Mouse (Mus musculus): ENCODE data around the gene Ldlrad3. TPM values are rescaled to one million over a fixed set of nuclear protein-coding genes. Genes with fewer than 3 reads are reported as not detected.

Gene Ldlrad3
- total RNA-seq (2021): 1 to 10 TPM; 8.9 to 9.9 TPM

DNA sequence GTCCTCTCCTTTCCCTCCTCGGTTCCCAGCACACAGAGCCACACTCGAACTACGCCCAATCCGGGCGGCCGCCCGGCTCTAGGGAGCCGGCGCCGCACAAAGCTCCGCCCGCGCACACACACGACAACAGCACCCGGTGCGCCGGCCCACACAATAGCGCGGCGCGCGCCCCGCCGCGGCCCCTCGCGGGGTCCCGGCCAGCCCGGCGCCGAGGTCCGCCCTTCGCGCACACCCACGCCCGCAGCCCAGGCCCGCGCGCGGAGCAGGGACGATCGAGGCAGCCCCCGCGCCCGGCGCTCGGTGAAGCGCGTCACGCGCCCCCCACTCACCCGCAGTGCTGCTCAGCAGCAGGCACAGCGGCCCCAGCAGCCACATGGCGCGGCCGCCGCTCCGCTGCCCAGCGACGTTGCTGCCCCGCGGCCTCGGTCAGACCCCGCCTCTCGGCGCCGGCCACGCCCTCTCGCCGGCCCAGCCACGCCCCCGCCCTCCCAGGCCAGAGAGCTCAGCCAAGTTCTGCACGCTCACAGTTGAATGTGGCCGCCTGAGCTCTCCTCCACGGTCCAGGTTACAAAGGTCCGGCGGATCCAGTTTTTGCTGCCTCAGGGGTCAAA lies at the start of gene Ldlrad3:
TSS of gene Ldlrad3 (minus strand) at position 435 of the 611 bp plus-strand sequence.
- DNase-seq (ENCODE audit: low spot score in 2 of 2): peak; percentile 84 to 86
- intact Hi-C loops (cut with DNase I): loop anchor here (5.0 kb wide), 3 partner anchors 54 to 216 kb away; no protein-coding TSS in a partner anchor

DNA sequence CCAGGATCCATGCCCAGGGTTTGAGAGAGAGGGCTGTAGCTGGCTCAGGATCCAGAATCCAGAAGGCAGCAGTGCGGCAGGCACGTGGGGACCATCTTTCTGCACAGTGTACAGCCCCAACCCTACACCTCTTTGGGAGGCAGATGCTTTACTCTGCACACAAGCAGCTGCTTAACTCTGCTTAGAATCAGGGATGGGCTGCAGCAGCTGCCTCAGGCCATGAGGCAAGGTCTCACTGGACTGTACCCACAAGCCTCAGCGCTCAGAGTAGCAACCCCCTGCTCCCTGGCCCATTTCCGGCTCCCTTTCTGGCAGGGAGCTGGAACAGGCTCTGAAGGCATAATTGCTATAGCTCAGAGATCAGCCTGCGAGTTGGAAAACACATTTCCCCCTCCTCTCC lies 45.3 kb upstream of the Ldlrad3 start:
- no peak for DNase-seq (ENCODE audit: low spot score in 2 of 2)
- intact Hi-C loops (cut with DNase I): no loop called here

DNA sequence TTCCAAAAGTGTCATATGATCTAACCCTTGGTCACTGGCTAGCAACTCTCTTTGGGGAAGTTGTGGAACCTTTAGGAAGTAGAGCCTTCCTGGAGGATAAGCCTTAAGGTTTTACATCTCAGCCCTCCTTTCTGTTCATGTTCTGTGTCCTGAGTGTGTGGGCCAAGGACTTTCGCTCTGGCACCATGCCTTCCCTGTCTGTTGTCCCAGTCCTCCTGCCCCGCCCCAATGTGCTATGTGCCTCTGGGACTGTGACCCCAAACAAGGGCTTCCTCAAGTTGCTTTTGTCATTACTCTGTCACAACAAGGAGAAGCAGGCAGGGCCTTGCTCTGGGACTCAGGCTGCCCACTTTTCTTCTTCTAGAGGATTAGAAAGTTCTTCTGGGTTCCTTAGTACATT lies 42.9 kb upstream of the Ldlrad3 start:
- DNase-seq (ENCODE audit: low spot score in 2 of 2): no peak
- intact Hi-C loops (cut with DNase I): no loop called here

DNA sequence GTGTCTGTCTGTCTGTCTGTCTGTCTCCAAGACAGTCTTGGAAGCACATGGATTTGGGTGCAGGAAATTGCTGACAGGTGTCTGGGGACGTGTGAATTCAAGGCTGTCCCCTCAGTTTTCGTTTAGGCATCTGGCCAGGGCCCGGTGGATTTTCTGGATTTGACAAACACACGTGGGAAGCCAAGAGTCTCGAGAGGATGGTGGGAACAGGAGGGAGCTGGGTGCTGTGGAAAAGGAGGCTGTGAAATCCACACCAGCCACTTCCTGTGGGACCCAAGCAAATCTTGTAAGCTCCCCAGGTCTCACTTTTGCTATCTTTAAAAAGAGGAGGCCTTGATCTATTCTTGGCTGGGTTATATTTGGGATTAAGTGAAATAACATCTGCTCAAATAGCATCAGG lies 42.1 kb upstream of the Ldlrad3 start:
- no peak for DNase-seq (ENCODE audit: low spot score in 2 of 2)
- intact Hi-C loops (cut with DNase I): no loop called here

DNA sequence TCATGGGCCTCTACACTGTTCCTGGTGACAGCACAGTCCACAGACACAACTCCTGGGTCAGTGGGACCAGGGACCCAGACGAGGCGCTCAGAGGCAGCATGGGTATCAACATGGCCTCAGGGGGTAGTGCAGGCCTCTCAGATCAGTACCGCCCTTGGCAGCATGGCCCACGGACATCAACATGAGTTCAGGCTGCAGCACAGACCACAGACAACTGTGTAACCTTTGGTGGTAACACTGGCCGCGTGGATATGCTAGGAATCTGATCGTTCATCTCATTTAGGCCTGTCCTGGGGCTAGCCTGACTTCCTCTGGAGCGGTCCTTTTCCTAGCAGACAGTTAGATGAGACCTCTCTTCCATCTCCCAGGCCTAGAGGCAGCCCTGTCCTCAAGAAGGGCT lies 41.7 kb upstream of the Ldlrad3 start:
- intact Hi-C loops (cut with DNase I): no loop called here
- no peak for DNase-seq (ENCODE audit: low spot score in 2 of 2)

DNA sequence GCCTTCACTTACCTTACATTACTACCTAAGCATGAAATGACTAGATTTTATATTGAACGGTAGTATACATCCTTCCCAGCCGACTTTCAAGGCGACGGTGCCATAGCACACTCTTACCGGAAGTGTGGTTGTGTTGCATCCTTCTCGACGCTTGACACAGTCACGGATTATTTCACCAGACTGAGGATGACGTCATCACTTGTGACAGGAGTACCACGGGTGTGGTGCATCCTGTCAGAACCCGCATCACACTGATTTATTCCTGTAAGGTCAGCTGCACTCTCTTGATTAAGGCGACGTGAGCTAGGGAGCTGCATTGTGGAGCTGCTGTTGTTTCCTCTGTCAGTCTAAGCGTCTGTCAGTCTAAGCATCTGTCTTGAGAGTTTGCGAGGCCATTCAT lies 40.1 kb upstream of the Ldlrad3 start:
- intact Hi-C loops (cut with DNase I): no loop called here
- no peak for DNase-seq (ENCODE audit: low spot score in 2 of 2)

DNA sequence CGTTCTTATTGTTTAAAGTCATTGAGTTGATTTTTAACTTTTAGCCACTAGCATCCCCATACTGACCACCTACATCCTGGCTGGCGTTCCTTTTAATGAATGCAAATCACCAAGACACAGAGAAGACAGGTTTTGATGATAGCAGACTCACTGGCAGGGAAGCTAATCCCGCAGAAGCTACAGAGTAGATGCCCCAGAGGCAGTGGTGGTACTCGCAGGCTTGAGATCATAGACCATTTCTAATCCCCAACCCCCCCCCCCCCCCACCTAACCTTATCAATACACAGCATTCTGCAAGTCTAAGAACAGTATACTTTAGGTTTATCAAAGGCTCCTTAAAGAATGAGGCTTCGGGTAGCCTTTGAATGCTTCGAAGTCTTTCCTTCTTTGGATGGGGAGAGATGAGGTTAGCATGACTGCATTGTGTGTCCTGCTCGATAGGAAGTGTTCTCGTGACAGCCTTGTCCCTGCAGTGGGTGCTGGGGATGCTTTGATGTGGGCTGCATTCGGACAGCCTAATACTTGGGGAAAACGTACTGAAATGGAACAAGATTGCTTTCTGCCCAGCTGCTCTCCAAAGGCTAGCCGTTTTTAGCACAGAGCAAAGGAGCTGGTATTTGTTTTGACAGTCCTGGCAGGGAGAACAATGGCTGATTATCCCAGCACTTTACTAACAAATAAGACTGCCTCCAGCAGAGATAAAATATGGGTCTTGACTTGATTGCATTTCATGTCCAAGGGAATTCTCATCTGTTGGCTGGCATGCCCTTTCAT lies 37.4 kb upstream of the Ldlrad3 start:
- intact Hi-C loops (cut with DNase I): no loop called here
- DNase-seq (ENCODE audit: low spot score in 2 of 2): no peak

DNA sequence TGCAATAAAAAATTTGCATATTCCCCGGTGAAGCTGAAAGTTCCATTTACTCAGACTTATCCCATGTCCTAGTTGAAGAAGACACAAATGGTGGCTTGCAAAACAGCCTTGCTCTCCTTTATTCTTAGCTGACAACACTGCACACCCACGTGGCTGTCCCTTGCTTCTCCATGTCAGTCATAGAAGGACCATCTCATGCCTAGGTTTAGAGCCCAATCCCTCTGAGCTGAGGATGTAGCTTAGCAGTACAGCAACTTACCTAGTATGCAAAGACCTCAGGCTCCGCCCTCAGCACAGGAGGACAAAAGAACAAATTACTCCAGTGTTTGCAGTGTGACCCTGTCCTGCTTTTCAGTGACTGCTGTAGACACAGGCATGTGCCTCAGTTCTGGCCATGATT lies 36.6 kb upstream of the Ldlrad3 start:
- intact Hi-C loops (cut with DNase I): no loop called here
- DNase-seq (ENCODE audit: low spot score in 2 of 2): no peak

DNA sequence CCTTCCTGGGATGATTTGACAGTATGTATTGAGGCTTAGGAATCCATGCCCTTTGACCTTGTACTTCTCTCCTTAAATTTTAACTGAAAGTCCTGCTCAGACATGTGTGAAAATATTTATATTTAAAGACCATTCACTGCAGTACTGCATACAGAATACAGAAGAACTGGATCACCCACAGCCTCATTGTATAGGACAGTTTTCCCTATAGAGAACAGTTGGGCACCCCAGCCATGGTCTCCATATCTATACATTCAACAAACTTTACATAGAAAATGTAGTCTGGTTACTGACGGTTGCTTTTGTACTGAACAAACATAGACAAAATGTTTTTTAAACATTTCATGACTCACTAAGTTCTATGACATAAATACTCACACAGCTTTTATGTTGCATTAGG lies 30.6 kb upstream of the Ldlrad3 start:
- intact Hi-C loops (cut with DNase I): no loop called here
- no peak for DNase-seq (ENCODE audit: low spot score in 2 of 2)

DNA sequence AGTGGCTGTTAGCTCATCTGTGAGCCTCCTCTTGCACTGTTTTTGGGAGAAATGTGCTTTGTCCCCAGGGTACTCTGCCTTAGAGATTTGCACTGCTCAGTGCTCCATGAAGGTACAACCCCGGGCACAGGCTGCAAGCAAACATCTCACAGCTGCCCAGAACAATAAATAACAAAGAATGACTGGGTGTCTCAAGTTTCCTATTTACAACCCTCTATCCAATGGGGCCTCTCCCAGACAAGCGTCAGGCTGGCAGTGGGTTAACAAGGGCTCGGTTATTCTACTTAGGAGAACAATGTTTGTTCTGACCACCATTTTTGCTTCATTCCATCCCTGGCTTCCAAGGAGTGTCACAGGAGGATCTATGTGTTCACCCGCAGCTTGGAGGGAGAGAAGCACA lies 25.9 kb upstream of the Ldlrad3 start:
- intact Hi-C loops (cut with DNase I): no loop called here
- no peak for DNase-seq (ENCODE audit: low spot score in 2 of 2)

DNA sequence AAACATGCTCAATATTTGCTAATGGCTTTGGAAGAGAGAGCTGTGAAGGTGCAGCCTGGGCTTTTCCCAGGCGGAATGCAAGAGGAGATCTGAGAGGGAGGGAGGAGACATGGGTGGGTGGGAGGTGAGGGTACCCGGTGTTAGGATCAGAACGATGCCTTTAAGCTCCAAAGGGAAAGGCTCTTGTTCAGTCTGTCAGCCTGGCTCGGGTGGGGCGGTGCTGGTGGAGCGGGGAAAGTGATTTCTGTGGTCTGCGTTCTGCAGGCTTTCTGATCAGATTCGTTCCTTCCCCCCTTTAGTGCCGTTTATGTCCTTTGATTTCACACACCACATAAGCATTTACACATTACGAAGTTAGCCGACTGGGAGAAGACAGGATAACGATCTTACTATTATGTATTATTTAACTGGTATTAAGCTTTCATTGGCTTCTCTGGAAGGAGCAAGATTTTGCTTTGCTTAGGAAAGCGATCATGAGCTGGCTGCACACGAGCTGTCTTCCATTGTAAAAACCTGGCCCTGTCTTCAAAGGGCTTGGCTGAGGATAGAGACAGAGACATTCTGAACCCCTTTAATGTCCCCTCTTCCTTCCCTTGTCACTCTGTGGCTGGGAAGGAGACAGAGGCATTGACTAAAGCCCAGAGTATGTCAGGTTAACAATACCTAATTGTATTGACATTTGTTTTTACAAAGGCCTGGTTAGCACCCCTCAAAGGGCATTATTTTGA lies 19.7 kb upstream of the Ldlrad3 start:
- intact Hi-C loops (cut with DNase I): no loop called here

DNA sequence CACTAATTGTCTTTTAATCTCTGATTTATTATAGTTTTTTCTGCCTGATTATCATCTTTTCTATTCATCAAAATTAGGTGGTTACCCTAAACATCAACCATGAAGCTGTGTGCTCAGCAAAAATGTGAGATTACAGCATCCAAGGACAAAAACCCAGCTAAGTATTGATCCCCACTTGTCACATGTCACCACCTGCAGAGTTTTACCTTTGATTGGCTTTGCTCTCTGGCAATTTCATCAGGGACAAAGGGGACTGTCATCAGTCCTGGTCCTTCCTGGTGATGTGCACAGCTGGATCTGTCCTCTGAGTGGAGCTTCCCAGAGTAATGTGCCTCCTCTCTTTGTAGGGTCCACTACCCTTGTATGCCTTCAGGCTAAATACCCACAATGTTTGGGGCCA lies 17.3 kb upstream of the Ldlrad3 start:
- DNase-seq (ENCODE audit: low spot score in 2 of 2): no peak
- intact Hi-C loops (cut with DNase I): no loop called here

More for the DNA sequence above, 19.7 kb upstream of the Ldlrad3 start:
- DNase-seq (ENCODE audit: low spot score in 2 of 2): no peak

DNA sequence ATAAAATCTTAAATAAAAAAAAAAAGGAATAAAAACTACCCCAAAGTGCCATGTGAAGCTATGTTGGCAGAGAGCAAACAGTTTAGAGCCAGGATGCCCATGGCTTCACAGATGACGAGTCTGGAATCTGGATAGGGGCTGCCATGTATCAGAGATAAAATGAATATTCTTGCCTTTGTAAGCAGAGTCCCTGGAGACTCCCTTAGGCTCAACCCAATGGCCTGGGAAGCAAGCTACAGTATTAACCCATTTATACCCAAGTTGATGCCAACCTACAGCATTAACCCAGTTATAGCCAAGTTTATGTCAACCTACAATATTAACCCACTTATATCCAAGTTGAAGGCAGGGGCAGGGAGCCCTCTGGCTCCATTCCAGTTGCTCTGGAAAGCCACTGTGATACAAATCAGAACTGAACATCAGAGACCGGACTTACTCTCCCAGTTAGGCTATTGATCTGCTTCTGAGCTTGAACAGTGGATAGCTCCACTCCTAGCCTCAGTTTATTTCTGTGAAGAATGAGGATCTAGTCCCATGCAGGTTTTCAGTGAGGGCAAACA lies 16.1 kb upstream of the Ldlrad3 start:
- no peak for DNase-seq (ENCODE audit: low spot score in 2 of 2)

DNA sequence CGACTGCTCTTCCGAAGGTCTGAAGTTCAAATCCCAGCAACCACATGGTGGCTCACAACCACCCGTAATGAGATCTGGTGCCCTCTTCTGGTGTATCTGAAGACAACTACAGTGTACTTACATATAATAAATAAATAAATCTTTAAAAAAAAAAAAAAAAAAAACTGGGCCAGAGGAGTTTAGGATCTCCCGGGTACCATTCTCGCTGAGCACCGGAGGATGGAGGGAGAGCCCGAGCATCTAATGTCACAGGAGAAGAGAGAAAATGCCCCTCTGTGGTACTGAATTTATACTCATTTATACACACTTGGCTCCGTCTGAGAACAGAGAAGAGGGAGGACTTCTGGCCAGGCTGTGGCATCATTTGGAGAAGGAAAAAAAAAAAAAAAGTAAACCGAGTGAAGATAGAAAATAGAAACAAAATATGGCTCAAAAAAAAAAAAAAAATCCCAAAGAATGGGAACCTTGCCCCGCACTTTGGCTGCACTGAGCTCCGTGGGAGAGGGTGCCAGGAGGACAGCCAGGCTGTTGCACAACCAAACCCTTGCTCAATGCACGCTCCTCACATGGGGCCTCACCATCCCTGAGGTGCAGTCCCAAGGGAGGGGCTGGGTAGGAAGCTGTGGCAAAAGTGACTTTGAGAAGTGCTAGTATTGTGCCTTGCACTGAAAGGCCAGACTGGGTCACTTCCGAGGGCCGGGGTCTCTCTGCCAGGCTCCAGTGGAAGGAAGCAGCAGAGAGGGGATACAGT lies 15.2 kb upstream of the Ldlrad3 start:
- intact Hi-C loops (cut with DNase I): no loop called here
- no peak for DNase-seq (ENCODE audit: low spot score in 2 of 2)

More for the DNA sequence above, 16.1 kb upstream of the Ldlrad3 start:
- intact Hi-C loops (cut with DNase I): no loop called here

DNA sequence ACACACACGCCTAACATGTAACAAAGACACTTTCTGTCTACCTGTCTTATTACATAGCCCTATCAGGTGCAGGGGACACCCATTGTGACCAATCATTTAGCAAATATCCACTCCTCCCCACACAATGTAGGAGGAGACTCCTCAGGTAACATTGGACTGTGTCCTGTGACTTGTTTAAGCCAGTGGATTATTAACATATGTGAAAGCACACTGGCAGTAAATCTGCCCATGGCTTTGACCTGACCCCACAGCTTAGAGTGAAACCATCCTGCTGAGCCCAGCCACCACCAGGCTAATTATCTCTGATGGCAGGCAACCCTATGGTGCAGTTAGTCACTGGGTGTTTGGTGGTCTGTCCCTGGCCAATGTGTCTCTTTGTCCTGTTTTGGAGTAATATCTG lies 11.1 kb upstream of the Ldlrad3 start:
- intact Hi-C loops (cut with DNase I): no loop called here
- DNase-seq (ENCODE audit: low spot score in 2 of 2): no peak

DNA sequence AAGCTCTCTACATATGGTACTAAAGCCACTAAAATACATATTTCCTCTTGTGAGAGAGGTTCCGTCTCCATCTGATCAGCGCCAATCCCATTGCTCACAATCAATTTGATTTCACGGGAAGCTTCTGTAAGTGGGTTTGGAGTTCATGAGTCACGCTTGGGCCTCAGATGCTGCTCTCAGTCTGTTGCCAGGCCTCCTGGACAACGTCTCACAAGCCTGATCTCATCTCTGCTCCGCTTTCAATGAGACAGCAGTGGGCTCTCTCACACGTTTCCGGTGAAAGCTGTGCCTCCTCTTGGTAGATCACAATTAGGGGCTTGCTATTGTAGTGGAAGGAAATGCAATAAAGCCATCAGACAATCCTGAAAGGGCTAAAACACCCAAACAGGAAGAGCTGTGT lies 10.5 kb upstream of the Ldlrad3 start:
- intact Hi-C loops (cut with DNase I): no loop called here
- DNase-seq (ENCODE audit: low spot score in 2 of 2): no peak

DNA sequence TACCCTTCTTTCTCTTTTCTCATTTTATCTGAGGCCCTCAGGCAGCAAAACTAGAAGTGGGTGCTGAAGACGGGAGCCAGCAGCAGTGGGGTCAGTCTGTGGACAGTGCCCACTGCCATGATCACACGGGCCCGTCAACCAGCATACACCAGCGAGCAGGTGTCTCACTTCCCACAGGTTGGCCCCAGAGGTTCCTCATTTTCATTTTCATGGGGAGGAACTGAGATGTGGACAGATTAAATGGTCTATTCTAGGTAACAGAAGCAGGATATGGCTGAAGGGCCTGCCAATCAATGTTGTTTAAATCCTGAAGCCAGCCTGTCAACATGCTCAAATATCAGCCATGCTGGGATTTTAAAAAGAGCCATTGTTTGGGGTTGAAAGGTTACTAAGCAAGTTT lies 9.3 kb upstream of the Ldlrad3 start:
- no peak for DNase-seq (ENCODE audit: low spot score in 2 of 2)
- intact Hi-C loops (cut with DNase I): no loop called here

DNA sequence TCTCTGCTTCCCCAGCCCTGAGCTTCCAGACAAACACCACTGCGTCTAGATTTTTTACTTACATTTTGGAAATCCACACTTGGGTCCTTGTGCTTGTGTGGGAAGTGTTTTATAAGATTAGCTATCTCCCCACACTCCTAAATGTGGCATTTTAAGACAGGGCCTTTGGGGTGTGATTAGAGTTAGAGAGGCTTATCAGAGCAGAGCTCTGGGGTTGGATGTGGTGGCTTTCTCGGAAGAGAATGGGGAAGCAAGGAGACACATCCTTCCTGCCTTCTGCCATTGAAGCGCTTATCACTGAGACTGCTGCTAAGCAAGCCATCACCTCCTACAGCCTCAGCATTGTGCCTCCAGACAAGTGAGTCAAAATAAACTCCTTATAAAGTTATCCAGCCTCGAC lies 8.1 kb upstream of the Ldlrad3 start:
- intact Hi-C loops (cut with DNase I): no loop called here
- DNase-seq (ENCODE audit: low spot score in 2 of 2): no peak

DNA sequence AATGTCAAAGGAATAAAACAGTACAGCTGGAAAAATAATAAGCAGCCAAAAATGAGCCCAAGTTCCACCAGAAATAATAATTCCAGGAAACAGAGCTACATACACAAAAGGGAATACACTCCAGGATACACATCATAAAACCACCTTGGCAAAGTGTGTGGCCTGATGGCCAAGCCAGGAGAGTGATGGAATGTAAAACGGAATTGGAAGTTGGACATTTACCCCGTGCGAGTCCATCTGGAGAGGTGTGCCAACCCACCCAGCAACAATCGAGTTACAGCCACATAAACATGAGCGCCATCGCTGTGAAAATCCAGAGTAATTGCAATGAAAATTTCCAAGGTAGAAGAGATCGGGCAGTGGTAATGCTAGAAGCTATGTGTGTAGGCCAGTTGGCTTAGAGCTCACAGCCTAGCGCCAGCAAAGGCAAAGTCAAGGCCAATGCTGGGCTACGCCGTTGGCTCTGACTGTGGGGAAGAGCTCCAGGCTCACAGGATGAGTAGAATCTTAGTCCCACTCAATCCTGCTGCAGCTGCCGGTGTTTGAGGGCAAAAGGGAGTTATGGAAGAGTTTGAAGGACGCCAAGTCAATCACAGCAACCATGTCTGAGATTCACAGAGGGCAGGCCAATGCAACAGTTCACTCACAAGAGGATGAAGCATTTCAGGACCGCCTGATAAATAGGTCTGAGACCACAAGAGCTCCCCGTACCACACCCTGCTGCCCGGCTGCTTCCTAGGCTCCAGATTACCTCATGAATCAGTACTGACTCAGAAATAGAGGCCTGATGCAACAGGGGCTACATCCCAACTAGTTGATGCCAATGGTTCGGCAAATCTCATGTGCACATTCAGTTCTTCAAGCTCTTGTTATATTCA lies 7.0 kb upstream of the Ldlrad3 start:
- intact Hi-C loops (cut with DNase I): no loop called here
- DNase-seq (ENCODE audit: low spot score in 2 of 2): no peak

Data from left cerebral cortex, postnatal 36 days (tissue).